Mouse (Mus musculus) frontal cortex, postnatal 25 days (tissue): ENCODE measurements around the gene Sez6l.

Experiments used
- DNase-seq, 2 experiments: peaks; one replicate each; pipeline ENCODE4 v3.0.0; 2022; ENCODE audit warnings: low spot score in 2 of 2

Gene Sez6l

GRCm38 (mm10) chr5:112498921-112499917 lies 77.8 kb downstream of the Sez6l start:
- no peak for DNase-seq

DNA sequence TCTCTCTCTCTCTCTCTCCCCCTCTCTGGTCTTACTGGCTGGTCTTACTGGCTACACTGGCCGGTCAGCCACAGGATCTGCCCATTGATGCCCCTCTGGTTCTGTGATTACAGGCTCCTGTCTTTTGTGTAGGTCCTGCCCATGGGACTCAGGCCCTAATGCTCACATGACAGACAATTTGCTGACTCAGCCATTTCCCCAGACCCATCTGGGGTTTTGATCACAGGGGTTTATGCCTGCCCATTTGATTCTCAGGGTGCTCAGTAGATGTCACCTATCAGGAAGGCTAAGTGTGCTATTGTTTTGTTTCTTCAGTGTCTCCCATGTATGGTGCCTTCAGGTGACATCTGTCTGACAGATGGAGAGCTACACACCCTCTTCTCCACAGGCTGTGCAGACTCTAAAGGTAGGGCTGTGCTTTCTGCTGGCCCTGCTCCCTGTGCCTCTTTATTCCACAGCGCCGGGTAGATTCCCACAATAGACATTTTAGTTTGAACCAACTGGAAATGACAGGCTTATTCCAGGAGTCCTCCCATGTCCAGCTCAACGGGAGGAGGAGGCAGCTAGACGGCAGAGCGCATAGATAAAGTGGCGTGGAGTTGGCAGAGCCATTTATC lies 80.1 kb downstream of the Sez6l start:
- no peak for DNase-seq

GRCm38 (mm10) chr5:112493492-112493891 lies 83.5 kb downstream of the Sez6l start:
- peak in 1 of 2 experiments; percentile 46 for DNase-seq

- no peak for DNase-seq
These were observed 85.5 kb downstream of the Sez6l start for GRCm38 (mm10) chr5:112491489-112491888.

DNA sequence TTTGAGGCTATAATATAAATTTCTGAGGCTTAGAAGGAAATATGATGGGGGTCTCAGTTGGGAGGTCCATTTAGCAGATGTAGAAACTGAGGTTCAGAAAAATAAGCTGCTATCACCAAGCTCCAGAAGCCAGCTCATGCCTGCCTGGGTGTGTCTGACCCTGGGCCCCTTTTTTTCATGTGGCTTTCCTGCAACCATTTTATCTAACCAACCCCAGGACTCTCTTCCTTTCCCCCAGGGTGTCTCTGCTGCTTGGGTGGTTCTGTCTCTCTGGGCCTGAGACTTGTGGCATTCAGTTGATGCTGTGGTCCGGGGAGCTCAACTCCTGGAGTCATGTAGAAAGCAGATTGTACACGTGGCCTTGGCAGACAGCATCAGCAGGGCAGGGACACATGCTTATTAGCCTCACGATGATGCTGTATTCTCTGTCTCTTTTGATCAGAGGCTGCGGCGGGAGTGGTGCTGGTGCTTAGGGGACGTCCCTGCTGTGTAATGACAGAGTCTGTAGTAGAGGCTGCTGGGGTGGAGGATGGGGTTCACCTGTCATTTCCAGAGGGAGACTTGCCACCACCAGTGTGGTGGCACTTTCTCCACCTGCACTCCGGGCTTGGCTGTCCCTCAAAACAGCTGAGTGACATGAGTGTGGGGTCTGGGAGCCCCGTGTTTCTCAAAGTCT lies 88.7 kb downstream of the Sez6l start:
- no peak for DNase-seq

- DNase-seq: no peak
These were observed 89.5 kb downstream of the Sez6l start for GRCm38 (mm10) chr5:112487504-112487903.

DNA sequence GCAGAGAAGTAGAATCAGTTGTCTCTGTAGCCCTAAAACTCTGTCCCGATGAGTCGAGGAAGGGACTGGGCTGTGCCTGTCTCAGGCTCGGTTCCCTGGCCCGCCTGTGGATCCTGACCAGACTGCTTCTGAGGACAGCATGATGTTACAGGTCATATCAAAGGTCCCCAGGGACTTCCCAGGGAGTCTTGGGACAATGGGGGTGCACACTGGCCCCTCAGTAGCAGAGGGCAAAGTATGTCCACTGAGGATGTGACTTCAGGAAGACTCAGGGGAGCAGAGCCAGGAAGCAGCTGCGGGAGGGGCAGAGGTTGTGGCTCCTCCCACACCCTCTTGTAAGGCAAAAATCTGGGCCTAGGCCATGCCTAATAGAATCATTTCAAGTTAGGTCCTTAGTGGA lies 90.6 kb downstream of the Sez6l start:
- no peak for DNase-seq

GRCm38 (mm10) chr5:112484924-112485715 lies 91.9 kb downstream of the Sez6l start:
- no peak for DNase-seq

GRCm38 (mm10) chr5:112483030-112483429 lies 94.0 kb downstream of the Sez6l start:
- no peak for DNase-seq

GRCm38 (mm10) chr5:112482551-112482950 lies 94.4 kb downstream of the Sez6l start:
- no peak for DNase-seq

GRCm38 (mm10) chr5:112481946-112482410 lies 95.0 kb downstream of the Sez6l start:
- no peak for DNase-seq

- no peak for DNase-seq
These were observed 103.5 kb downstream of the Sez6l start for GRCm38 (mm10) chr5:112473453-112473852.

DNA sequence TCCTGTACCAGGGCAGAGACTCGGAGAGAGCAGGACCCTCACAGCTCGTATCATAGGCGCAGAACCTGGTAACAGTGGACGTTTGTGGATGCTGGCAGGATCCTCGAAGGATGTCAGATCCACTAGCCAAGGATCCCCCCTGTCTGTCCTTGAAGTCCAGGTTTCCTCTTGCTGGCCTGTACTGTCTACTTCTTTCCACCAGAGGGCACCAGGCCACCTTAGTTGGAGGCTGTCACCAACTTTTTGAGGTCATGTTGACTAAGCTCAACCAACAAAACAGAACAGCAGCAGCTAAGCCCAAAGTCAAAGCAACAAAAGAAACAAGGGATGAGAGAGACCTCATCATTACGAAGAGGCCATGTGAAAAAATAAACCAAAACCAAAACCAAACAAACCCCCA lies 106.8 kb downstream of the Sez6l start:
- DNase-seq: peak; percentile 38 to 55

- no peak for DNase-seq
These were observed 107.9 kb downstream of the Sez6l start for GRCm38 (mm10) chr5:112468986-112469581.

DNA sequence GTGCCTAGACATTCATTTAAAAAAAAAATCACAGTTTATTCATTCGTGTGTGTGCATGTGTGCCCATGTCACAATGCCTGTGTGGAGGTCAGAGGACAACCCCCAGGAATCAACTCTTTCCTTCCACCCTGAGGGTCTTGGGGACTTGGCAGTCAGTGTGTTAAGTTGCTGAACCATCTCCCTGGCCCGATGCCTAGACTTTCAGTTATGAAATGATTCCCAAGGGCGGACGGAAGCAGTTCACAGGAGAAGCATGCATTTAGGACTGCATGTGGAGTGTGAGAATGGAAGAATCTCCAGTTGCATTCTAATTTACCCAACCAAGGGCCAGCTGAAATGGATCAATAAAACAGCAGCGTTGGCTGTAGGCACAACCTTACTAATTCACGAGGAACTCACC lies 110.7 kb downstream of the Sez6l start:
- DNase-seq: no peak

GRCm38 (mm10) chr5:112459903-112460302 lies 117.1 kb downstream of the Sez6l start:
- DNase-seq: no peak

- DNase-seq: no peak
These were observed 121.9 kb downstream of the Sez6l start for GRCm38 (mm10) chr5:112454966-112455555.

- DNase-seq: no peak
These were observed 123.9 kb downstream of the Sez6l start for GRCm38 (mm10) chr5:112453088-112453487.

DNA sequence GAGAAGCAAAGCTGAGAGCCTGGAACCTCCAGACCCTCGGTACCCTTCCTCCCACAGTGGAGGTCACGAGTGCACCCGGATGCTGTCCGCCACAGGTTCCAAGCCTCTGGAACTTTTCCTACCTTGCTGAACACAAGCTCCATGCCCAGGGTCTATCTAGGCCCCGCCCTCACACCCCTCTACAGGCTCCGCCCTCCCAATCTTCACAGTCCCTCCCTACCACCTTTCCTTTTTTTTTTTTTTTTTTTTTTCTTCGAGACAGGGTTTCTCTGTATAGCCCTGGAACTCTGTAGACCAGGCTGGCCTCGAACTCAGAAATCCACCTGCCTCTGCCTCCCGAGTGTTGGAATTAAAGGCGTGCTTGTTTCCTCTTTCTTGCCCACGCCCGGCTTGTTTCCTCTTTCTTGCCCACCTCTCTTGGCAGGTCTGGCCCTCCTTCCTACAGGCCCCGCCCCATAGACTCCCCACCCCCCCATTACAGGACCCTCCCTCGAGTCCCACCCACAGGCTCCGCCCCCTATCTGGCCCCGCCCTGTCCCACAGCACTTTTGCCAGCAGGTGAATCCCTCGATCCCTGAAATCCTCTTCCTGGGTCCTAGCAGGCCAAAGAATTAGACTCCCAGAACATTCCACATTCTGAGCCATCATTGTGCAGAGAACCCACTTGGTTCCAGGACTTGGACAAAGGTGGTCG lies 128.1 kb downstream of the Sez6l start, which contains the start of gene Gm6588:
Gene Gm6588 (plus strand): TSS at position 680 of the 694 bp plus-strand sequence.
- DNase-seq: no peak

DNA sequence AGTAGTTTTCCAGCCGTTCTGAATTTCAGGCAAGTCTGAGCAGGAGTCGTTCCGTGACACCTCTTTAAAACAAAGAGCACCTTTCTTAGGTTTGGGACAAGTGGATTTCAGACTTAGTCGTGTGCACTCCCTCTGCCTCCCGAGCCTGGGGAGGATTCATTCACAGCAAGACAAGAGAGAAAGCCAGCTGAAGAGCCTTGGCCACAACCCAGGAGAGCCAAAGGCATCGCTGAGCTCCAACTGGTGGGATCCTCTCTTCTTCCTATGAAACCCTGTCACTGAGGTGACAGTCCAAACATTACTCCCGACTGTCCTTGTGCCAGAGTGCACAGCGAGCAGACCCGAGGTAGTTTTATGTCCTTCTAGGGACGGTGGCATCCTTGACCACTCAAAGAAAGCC lies 138.4 kb downstream of the Sez6l start:
- no peak for DNase-seq
